Mouse (Mus musculus): Measurements from ENCODE around the gene Cd47. TPM values are rescaled to one million over a fixed set of nuclear protein-coding genes. Genes with fewer than 3 reads are reported as not detected.

Gene Cd47
- polyA plus RNA-seq, 1 experiment from 2014 or later: 93.0 TPM

GRCm38 (mm10) chr16:49938483-49939301 is 138.4 kb downstream of the Cd47 start:
- 74% methylated on average over 7 of the region's 7 CpGs for WGBS
- Histone ChIP-seq H3K4me3 (ENCODE audit: low read length) (no peak overlapping the region), H3K4me1 (ENCODE audit: control insufficient read depth, insufficient read depth, low read length) (0 out of 2 replicates have a peak, but pooled peaks cover 3% of the 10 kb centered on the region), H3K9ac (ENCODE audit: low read length) (no peak overlapping the region), H3K27me3 (ENCODE audit: control insufficient read depth, insufficient read depth, low read length) (no peaks in the 10 kb centered on the region), H3K4me2 (ENCODE audit: low read depth, low read length) (no peak overlapping the region), H3K36me3 (ENCODE audit: control insufficient read depth, insufficient read depth) (no peaks in the 10 kb centered on the region), H3K9me3 (replicated peaks; ENCODE audit: control insufficient read depth, low read length) (no peaks in the 10 kb centered on the region), H3K27ac (ENCODE audit: low read length) (no peak overlapping the region)
- no peak for ATAC-seq (replicated peaks; ENCODE audit: extremely low read depth, insufficient read depth, low FRiP score)

- WGBS: 88% methylated on average over 2 of the region's 2 CpGs
- Histone ChIP-seq H3K9ac (ENCODE audit: low read length) (no peak overlapping the region), H3K27ac (ENCODE audit: low read length) (no peak overlapping the region), H3K9me3 (replicated peaks; ENCODE audit: control insufficient read depth, low read length) (no peaks in the 10 kb centered on the region), H3K4me2 (ENCODE audit: low read depth, low read length) (no peak overlapping the region), H3K36me3 (ENCODE audit: control insufficient read depth, insufficient read depth) (no peaks in the 10 kb centered on the region), H3K27me3 (ENCODE audit: control insufficient read depth, insufficient read depth, low read length) (no peaks in the 10 kb centered on the region), H3K4me3 (ENCODE audit: low read length) (no peak overlapping the region), H3K4me1 (ENCODE audit: control insufficient read depth, insufficient read depth, low read length) (0 out of 2 replicates have a peak, but pooled peaks cover 3% of the 10 kb centered on the region)
- ATAC-seq (replicated peaks; ENCODE audit: extremely low read depth, insufficient read depth, low FRiP score): no peak
Observed at GRCm38 (mm10) chr16:49939376-49939775, 139.0 kb downstream of the Cd47 start.

DNA sequence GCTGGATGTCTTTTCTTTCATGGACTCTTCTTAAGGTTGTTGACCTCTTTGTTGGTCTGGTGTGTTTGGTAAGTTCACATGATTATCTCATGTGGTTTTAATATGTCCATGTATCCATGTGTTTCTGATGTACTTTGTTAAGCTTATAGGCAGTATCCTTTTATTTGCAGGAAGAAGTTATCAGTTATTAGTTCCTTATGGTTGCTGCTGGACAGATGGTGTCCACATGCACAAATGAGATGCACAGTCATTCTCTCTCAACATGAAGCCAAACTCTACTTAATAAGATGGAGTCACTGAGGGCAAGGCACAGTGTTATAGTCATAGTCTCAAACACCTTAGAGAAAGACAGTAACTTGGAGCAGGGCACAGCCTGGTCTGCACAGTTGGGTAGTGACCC is 140.1 kb downstream of the Cd47 start:
- Histone ChIP-seq H3K27me3 (ENCODE audit: control insufficient read depth, insufficient read depth, low read length) (no peaks in the 10 kb centered on the region), H3K4me1 (ENCODE audit: control insufficient read depth, insufficient read depth, low read length) (0 out of 2 replicates have a peak, but pooled peaks cover 3% of the 10 kb centered on the region), H3K4me2 (ENCODE audit: low read depth, low read length) (no peak overlapping the region), H3K4me3 (ENCODE audit: low read length) (no peak overlapping the region), H3K9me3 (replicated peaks; ENCODE audit: control insufficient read depth, low read length) (no peaks in the 10 kb centered on the region), H3K9ac (ENCODE audit: low read length) (no peak overlapping the region), H3K36me3 (ENCODE audit: control insufficient read depth, insufficient read depth) (no peaks in the 10 kb centered on the region), H3K27ac (ENCODE audit: low read length) (no peak overlapping the region)
- ATAC-seq (replicated peaks; ENCODE audit: extremely low read depth, insufficient read depth, low FRiP score): no peak

DNA sequence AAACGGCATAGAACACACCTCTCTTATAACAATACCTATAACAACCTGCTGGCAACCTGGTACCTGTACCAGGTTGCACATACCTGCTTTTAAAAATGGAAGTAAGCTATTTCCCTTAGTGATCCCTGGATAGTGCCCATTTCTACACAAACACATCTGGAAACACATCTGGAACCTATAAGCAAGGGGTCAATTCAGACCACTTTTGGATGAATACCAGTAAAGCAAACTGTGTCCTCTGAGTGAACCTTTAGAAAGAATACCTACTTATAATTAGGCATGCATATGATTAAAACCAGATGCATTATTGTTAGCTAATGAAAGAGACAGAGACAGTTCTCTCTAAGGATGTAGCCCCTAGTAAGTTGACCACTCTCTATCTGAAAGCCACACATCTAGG is 140.7 kb downstream of the Cd47 start:
- no peaks in the 10 kb centered on the region for H3K27me3 ChIP-seq (ENCODE audit: control insufficient read depth, insufficient read depth, low read length)
- WGBS: 65% methylated on average over 1 of the region's 1 CpGs

GRCm38 (mm10) chr16:49943726-49944125 is 143.4 kb downstream of the Cd47 start:
- WGBS: 42% methylated on average over 1 of the region's 1 CpGs
- H3K4me3 ChIP-seq (ENCODE audit: low read length): no peak overlapping the region
- no peaks in the 10 kb centered on the region for H3K4me1 ChIP-seq (ENCODE audit: control insufficient read depth, insufficient read depth, low read length)
- H3K9ac ChIP-seq (ENCODE audit: low read length): no peak overlapping the region
- no peak overlapping the region for H3K27ac ChIP-seq (ENCODE audit: low read length)
- H3K4me2 ChIP-seq (ENCODE audit: low read depth, low read length): no peak overlapping the region
- ATAC-seq (replicated peaks; ENCODE audit: extremely low read depth, insufficient read depth, low FRiP score): no peak
- no peaks in the 10 kb centered on the region for H3K9me3 ChIP-seq (replicated peaks; ENCODE audit: control insufficient read depth, low read length)
- H3K36me3 ChIP-seq (ENCODE audit: control insufficient read depth, insufficient read depth): no peaks in the 10 kb centered on the region
- no peaks in the 10 kb centered on the region for H3K27me3 ChIP-seq (ENCODE audit: control insufficient read depth, insufficient read depth, low read length)

More for the DNA sequence above, 140.7 kb downstream of the Cd47 start:
- Histone ChIP-seq H3K9me3 (replicated peaks; ENCODE audit: control insufficient read depth, low read length) (no peaks in the 10 kb centered on the region), H3K36me3 (ENCODE audit: control insufficient read depth, insufficient read depth) (no peaks in the 10 kb centered on the region), H3K4me2 (ENCODE audit: low read depth, low read length) (no peak overlapping the region), H3K27ac (ENCODE audit: low read length) (no peak overlapping the region), H3K4me1 (ENCODE audit: control insufficient read depth, insufficient read depth, low read length) (0 out of 2 replicates have a peak, but pooled peaks cover 3% of the 10 kb centered on the region), H3K4me3 (ENCODE audit: low read length) (no peak overlapping the region), H3K9ac (ENCODE audit: low read length) (no peak overlapping the region)
- no peak for ATAC-seq (replicated peaks; ENCODE audit: extremely low read depth, insufficient read depth, low FRiP score)

DNA sequence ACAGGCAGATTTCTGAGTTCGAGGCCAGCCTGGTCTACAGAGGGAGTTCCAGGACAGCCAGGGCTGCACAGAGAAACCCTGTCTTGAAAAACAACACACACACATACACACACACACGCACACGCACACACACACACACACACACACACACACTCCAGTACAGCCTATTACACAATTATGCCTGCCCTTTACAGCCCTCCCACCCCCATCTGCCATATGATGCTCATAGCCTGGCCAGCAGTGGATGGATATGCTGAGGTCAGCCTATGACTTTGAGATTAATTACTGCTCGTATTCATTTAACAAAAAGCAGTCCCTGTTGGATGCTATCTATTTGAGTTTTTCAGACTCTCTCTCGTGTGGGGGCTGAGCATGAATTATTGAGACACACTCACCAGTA is 144.8 kb downstream of the Cd47 start:
- WGBS: 76% methylated on average over 5 of the region's 5 CpGs
- H3K27me3 ChIP-seq (ENCODE audit: control insufficient read depth, insufficient read depth, low read length): no peaks in the 10 kb centered on the region
- ATAC-seq (replicated peaks; ENCODE audit: extremely low read depth, insufficient read depth, low FRiP score): no peak
- no peaks in the 10 kb centered on the region for H3K9me3 ChIP-seq (replicated peaks; ENCODE audit: control insufficient read depth, low read length)
- H3K4me1 ChIP-seq (ENCODE audit: control insufficient read depth, insufficient read depth, low read length): no peaks in the 10 kb centered on the region
- no peak overlapping the region for H3K4me2 ChIP-seq (ENCODE audit: low read depth, low read length)
- no peaks in the 10 kb centered on the region for H3K36me3 ChIP-seq (ENCODE audit: control insufficient read depth, insufficient read depth)
- H3K9ac ChIP-seq (ENCODE audit: low read length): no peak overlapping the region
- no peak overlapping the region for H3K4me3 ChIP-seq (ENCODE audit: low read length)
- no peak overlapping the region for H3K27ac ChIP-seq (ENCODE audit: low read length)

GRCm38 (mm10) chr16:49947049-49947448 is 146.7 kb downstream of the Cd47 start:
- Histone ChIP-seq H3K4me1 (ENCODE audit: control insufficient read depth, insufficient read depth, low read length) (no peaks in the 10 kb centered on the region), H3K27me3 (ENCODE audit: control insufficient read depth, insufficient read depth, low read length) (no peaks in the 10 kb centered on the region), H3K27ac (ENCODE audit: low read length) (no peak overlapping the region), H3K36me3 (ENCODE audit: control insufficient read depth, insufficient read depth) (no peaks in the 10 kb centered on the region), H3K4me2 (ENCODE audit: low read depth, low read length) (no peak overlapping the region), H3K4me3 (ENCODE audit: low read length) (no peak overlapping the region), H3K9ac (ENCODE audit: low read length) (no peak overlapping the region), H3K9me3 (replicated peaks; ENCODE audit: control insufficient read depth, low read length) (0 out of 2 replicates have a peak, but pooled peaks cover 3% of the 10 kb centered on the region)
- ATAC-seq (replicated peaks; ENCODE audit: extremely low read depth, insufficient read depth, low FRiP score): no peak
- WGBS: 79% methylated on average over 3 of the region's 3 CpGs

DNA sequence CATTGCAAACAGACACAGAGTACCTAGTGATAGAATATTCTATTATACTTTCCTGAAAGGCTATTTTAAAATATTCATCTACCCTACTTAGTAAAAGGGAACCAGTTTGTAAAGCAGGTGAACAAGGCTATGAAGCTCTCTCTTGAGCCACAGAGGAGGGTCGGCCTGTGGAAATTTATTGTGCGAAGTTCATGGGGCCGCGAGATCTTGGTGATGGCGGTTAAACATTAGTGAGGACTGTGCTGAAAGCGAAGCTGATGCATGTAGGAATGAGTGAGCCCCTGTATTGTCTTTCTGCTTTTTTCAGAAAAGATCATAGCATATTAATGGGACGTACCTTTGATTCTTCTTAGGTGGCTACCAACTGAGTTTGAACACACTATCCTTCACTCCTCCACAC is 147.3 kb downstream of the Cd47 start:
- no peak overlapping the region for H3K4me3 ChIP-seq (ENCODE audit: low read length)
- no peak overlapping the region for H3K4me2 ChIP-seq (ENCODE audit: low read depth, low read length)
- 0 out of 2 replicates have a peak, but pooled peaks cover 3% of the 10 kb centered on the region for H3K9me3 ChIP-seq (replicated peaks; ENCODE audit: control insufficient read depth, low read length)
- ATAC-seq (replicated peaks; ENCODE audit: extremely low read depth, insufficient read depth, low FRiP score): no peak
- WGBS: 93% methylated on average over 7 of the region's 7 CpGs
- H3K27me3 ChIP-seq (ENCODE audit: control insufficient read depth, insufficient read depth, low read length): no peaks in the 10 kb centered on the region
- H3K4me1 ChIP-seq (ENCODE audit: control insufficient read depth, insufficient read depth, low read length): no peaks in the 10 kb centered on the region
- H3K36me3 ChIP-seq (ENCODE audit: control insufficient read depth, insufficient read depth): no peaks in the 10 kb centered on the region
- no peak overlapping the region for H3K9ac ChIP-seq (ENCODE audit: low read length)
- H3K27ac ChIP-seq (ENCODE audit: low read length): no peak overlapping the region

DNA sequence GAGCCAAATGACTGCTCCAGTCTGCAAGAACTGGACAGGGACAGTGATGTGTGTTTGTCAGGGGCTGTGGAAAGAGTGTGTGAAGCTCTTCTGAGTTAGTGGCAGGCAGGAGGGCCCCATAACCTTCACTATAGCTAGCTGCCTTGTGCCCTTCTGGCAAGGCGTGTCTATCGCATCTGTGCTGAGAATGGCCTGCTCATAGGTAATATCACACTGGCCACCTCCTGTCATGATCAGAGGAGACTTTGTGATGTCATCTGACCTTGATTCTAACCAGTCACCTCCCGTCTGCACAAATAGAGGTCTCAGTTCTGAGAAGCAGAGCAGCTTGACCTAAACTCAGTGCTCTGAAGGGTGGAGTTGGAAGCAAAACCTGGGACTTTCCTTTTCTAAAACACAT is 148.0 kb downstream of the Cd47 start:
- no peak overlapping the region for H3K4me2 ChIP-seq (ENCODE audit: low read depth, low read length)
- no peak overlapping the region for H3K4me3 ChIP-seq (ENCODE audit: low read length)
- WGBS: 70% methylated on average over 3 of the region's 3 CpGs
- no peaks in the 10 kb centered on the region for H3K36me3 ChIP-seq (ENCODE audit: control insufficient read depth, insufficient read depth)
- H3K9ac ChIP-seq (ENCODE audit: low read length): no peak overlapping the region
- H3K9me3 ChIP-seq (replicated peaks; ENCODE audit: control insufficient read depth, low read length): 0 out of 2 replicates have a peak, but pooled peaks cover 3% of the 10 kb centered on the region
- H3K4me1 ChIP-seq (ENCODE audit: control insufficient read depth, insufficient read depth, low read length): no peaks in the 10 kb centered on the region
- H3K27me3 ChIP-seq (ENCODE audit: control insufficient read depth, insufficient read depth, low read length): no peaks in the 10 kb centered on the region
- H3K27ac ChIP-seq (ENCODE audit: low read length): no peak overlapping the region
- ATAC-seq (replicated peaks; ENCODE audit: extremely low read depth, insufficient read depth, low FRiP score): no peak

Data from heart, embryonic 16.5 days (tissue).